Mouse (Mus musculus) embryonic facial prominence, embryonic 14.5 days (tissue): ENCODE data around the gene Tex19.2. TPM values are rescaled to one million over a fixed set of nuclear protein-coding genes. Genes with fewer than 3 reads are reported as not detected.

ENCODE experiments used
- polyA plus RNA-seq: library from polyadenylated mRNA; unstranded; fragments of >200 nt; fragmentation: Nextera tagmentation; extraction: Ambion mirVana; gene quantifications from 2 replicates; pipeline ENCODE4 v1.2.1, GENCODE M21; 2014

The Tex19.2 gene
- polyA plus RNA-seq, 1 experiment from 2014 or later, result not detected

Other genes with a start within 250 kb of the Tex19.2 start
- 4.6 and 5.5 TPM in 2 replicates for gene Ccdc57, start 185.8 kb downstream of the Tex19.2 start, polyA plus RNA-seq
- 35.2 and 39.9 TPM in 2 replicates for gene Slc16a3, start 170.2 kb downstream of the Tex19.2 start, polyA plus RNA-seq
- 59.6 and 65.2 TPM in 2 replicates for gene Csnk1d, start 127.3 kb downstream of the Tex19.2 start, polyA plus RNA-seq
- gene Cd7, start 79.3 kb downstream of the Tex19.2 start, polyA plus RNA-seq, result 0.93 and 1.1 TPM in 2 replicates
- 0.34 and 0.72 TPM in 2 replicates for gene Sectm1b, start 55.1 kb downstream of the Tex19.2 start, polyA plus RNA-seq
- gene Sectm1a, start 37.5 kb downstream of the Tex19.2 start, polyA plus RNA-seq, result 0.22 and 0.80 TPM in 2 replicates
- not detected in 2 replicates for gene Tex19.1, start 27.5 kb upstream of the Tex19.2 start, polyA plus RNA-seq
- gene Uts2r, start 41.6 kb upstream of the Tex19.2 start, polyA plus RNA-seq, result 1.2 and 1.6 TPM in 2 replicates
- 7.3 and 9.0 TPM in 2 replicates for gene Hexdc, start 85.8 kb upstream of the Tex19.2 start, polyA plus RNA-seq
- 23.4 and 25.4 TPM in 2 replicates for gene Ogfod3, start 86.0 kb upstream of the Tex19.2 start, polyA plus RNA-seq
- gene Cybc1, start 110.6 kb upstream of the Tex19.2 start, polyA plus RNA-seq, result 40.0 and 42.3 TPM in 2 replicates
- gene Narf, start 118.6 kb upstream of the Tex19.2 start, polyA plus RNA-seq, result 42.1 and 43.8 TPM in 2 replicates
- 9.9 and 10.2 TPM in 2 replicates for gene Foxk2, start 141.3 kb upstream of the Tex19.2 start, polyA plus RNA-seq
- gene Wdr45b, start 235.8 kb upstream of the Tex19.2 start, polyA plus RNA-seq, result 108 and 111 TPM in 2 replicates